Mouse (Mus musculus): ENCODE results near the gene Mad1l1. TPM values are rescaled to one million over a fixed set of nuclear protein-coding genes. Genes with fewer than 3 reads are reported as not detected.

The Mad1l1 gene
- total and polyA plus RNA-seq, 2 experiments = 6.7 to 14.4 TPM

GRCm38 (mm10) chr5:140034300-140035024, 286.9 kb downstream of the Mad1l1 start:
- no peak overlapping the region for H3K9ac ChIP-seq (ENCODE audit: low read depth, low read length)
- H3K36me3 ChIP-seq (ENCODE audit: control insufficient read depth, insufficient read depth, low read length) = no peaks in the 10 kb centered on the region
- H3K27ac ChIP-seq (replicated peaks; ENCODE audit: insufficient read depth, low read depth, low read length) = no peak overlapping the region
- WGBS = 53% methylated on average over 5 of the region's 5 CpGs
- no peaks in the 10 kb centered on the region for H3K4me1 ChIP-seq (ENCODE audit: control insufficient read depth, insufficient read depth, low read length)
- H3K79me2 ChIP-seq (ENCODE audit: control insufficient read depth, insufficient read depth, low read length) = no peaks in the 10 kb centered on the region
- no peaks in the 10 kb centered on the region for H3K27me3 ChIP-seq (ENCODE audit: control insufficient read depth, insufficient read depth, low read length)
- no peak overlapping the region for H3K4me3 ChIP-seq (ENCODE audit: insufficient read depth, low read depth, low read length)
- TF ChIP-seq CTCF (IDR thresholded peaks at IDR 0.05; ENCODE audit: low read depth, low read length) (no peak), POLR2A (IDR thresholded peaks at IDR 0.05; ENCODE audit: extremely low read depth, insufficient read depth, low read length) (no peak)
- DNase-seq (ENCODE audit: extremely low read depth, low read depth, low spot score) = peak; percentile 5

GRCm38 (mm10) chr5:140026366-140026765, 295.0 kb downstream of the Mad1l1 start:
- DNase-seq (ENCODE audit: extremely low read depth, low read depth, low spot score) = no peak
- no peak for TF ChIP-seq POLR2A (IDR thresholded peaks at IDR 0.05; ENCODE audit: extremely low read depth, insufficient read depth, low read length)
- no peak for TF ChIP-seq CTCF (IDR thresholded peaks at IDR 0.05; ENCODE audit: low read depth, low read length)
- H3K9ac ChIP-seq (ENCODE audit: low read depth, low read length) = no peak overlapping the region
- H3K4me3 ChIP-seq (ENCODE audit: insufficient read depth, low read depth, low read length) = no peak overlapping the region
- 96% methylated on average over 4 of the region's 4 CpGs for WGBS
- H3K27me3 ChIP-seq (ENCODE audit: control insufficient read depth, insufficient read depth, low read length) = no peaks in the 10 kb centered on the region
- no peaks in the 10 kb centered on the region for H3K79me2 ChIP-seq (ENCODE audit: control insufficient read depth, insufficient read depth, low read length)
- H3K36me3 ChIP-seq (ENCODE audit: control insufficient read depth, insufficient read depth, low read length) = no peaks in the 10 kb centered on the region
- H3K27ac ChIP-seq (replicated peaks; ENCODE audit: insufficient read depth, low read depth, low read length) = no peak overlapping the region
- H3K4me1 ChIP-seq (ENCODE audit: control insufficient read depth, insufficient read depth, low read length) = peaks cover 10% of the 10 kb centered on the region

- Histone ChIP-seq H3K9ac (ENCODE audit: low read depth, low read length) (no peak overlapping the region), H3K79me2 (ENCODE audit: control insufficient read depth, insufficient read depth, low read length) (no peaks in the 10 kb centered on the region), H3K4me1 (ENCODE audit: control insufficient read depth, insufficient read depth, low read length) (peaks cover 10% of the 10 kb centered on the region), H3K27ac (replicated peaks; ENCODE audit: insufficient read depth, low read depth, low read length) (no peak overlapping the region), H3K4me3 (ENCODE audit: insufficient read depth, low read depth, low read length) (no peak overlapping the region), H3K36me3 (ENCODE audit: control insufficient read depth, insufficient read depth, low read length) (no peaks in the 10 kb centered on the region), H3K27me3 (ENCODE audit: control insufficient read depth, insufficient read depth, low read length) (no peaks in the 10 kb centered on the region)
- 24% methylated on average over 2 of the region's 2 CpGs for WGBS
- TF ChIP-seq CTCF (IDR thresholded peaks at IDR 0.05; ENCODE audit: low read depth, low read length) (no peak), POLR2A (IDR thresholded peaks at IDR 0.05; ENCODE audit: extremely low read depth, insufficient read depth, low read length) (no peak)
- peak; percentile 86 for DNase-seq (ENCODE audit: extremely low read depth, low read depth, low spot score)
These were observed 296.1 kb downstream of the Mad1l1 start for GRCm38 (mm10) chr5:140025301-140025700.

DNA sequence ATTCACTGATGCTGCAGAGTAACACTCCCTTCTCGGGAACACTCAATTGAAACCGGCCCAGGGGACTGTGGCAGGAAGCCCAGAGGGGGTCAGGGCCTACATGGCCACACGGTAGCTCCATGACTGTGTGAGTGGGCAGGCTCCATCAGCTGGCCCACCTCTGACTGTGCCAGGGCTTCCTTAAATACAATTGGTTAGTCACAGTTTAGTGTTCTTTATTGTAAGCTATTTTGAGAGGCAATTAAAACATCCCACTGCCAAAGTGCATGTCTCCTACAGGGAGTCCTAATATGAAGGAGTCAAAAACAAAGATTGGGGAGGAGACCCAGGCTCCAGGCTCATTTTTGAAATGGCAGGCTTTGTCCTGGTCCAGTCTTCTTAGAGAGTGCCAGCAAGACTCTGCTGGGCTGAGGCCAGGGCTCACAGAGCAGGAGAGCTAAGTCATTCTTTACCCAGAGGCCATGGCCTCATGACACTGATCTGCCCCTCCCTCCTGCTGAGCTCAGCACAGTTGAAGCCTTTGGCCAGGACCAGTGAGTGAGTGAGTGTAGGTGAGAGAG, 297.3 kb downstream of the Mad1l1 start:
- no peak overlapping the region for H3K4me3 ChIP-seq (ENCODE audit: insufficient read depth, low read depth, low read length)
- WGBS = 73% methylated on average over 3 of the region's 3 CpGs
- H3K27ac ChIP-seq (replicated peaks; ENCODE audit: insufficient read depth, low read depth, low read length) = no peak overlapping the region
- no peaks in the 10 kb centered on the region for H3K27me3 ChIP-seq (ENCODE audit: control insufficient read depth, insufficient read depth, low read length)
- H3K4me1 ChIP-seq (ENCODE audit: control insufficient read depth, insufficient read depth, low read length) = peaks cover 10% of the 10 kb centered on the region
- no peak overlapping the region for H3K9ac ChIP-seq (ENCODE audit: low read depth, low read length)
- no peaks in the 10 kb centered on the region for H3K36me3 ChIP-seq (ENCODE audit: control insufficient read depth, insufficient read depth, low read length)
- TF ChIP-seq POLR2A (IDR thresholded peaks at IDR 0.05; ENCODE audit: extremely low read depth, insufficient read depth, low read length) = no peak
- no peaks in the 10 kb centered on the region; the same call in 1 of the 2 replicates for H3K79me2 ChIP-seq (ENCODE audit: control insufficient read depth, insufficient read depth, low read length)
- DNase-seq (ENCODE audit: extremely low read depth, low read depth, low spot score) = peak; percentile 92

DNA sequence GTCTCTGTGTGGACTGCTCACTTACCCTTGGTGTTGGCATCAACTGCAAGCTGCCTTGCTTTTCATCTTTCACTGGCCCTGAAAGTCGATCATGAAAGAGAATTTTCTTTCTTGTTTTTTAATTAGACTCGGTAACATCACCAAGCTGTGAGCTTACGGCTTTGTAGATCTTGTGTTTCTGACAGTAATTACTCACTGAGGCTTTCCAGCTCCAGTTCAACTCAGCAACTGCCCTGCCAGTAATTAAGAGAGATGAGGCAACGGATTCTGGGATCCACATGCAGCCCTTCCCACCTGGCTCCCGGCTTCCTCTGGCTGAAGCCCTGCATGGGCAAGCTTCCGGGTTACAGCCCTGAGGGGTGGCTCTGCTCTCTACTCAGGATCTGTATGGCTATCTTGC, 298.5 kb downstream of the Mad1l1 start:
- no peak for DNase-seq (ENCODE audit: extremely low read depth, low read depth, low spot score)
- no peak for TF ChIP-seq CTCF (IDR thresholded peaks at IDR 0.05; ENCODE audit: low read depth, low read length)
- TF ChIP-seq POLR2A (IDR thresholded peaks at IDR 0.05; ENCODE audit: extremely low read depth, insufficient read depth, low read length) = no peak
- Histone ChIP-seq H3K27ac (replicated peaks; ENCODE audit: insufficient read depth, low read depth, low read length) (no peak overlapping the region), H3K4me1 (ENCODE audit: control insufficient read depth, insufficient read depth, low read length) (peaks cover 10% of the 10 kb centered on the region), H3K79me2 (ENCODE audit: control insufficient read depth, insufficient read depth, low read length) (no peaks in the 10 kb centered on the region; the same call in 1 of the 2 replicates), H3K4me3 (ENCODE audit: insufficient read depth, low read depth, low read length) (no peak overlapping the region), H3K9ac (ENCODE audit: low read depth, low read length) (no peak overlapping the region), H3K27me3 (ENCODE audit: control insufficient read depth, insufficient read depth, low read length) (no peaks in the 10 kb centered on the region), H3K36me3 (ENCODE audit: control insufficient read depth, insufficient read depth, low read length) (no peaks in the 10 kb centered on the region)
- WGBS = 96% methylated on average over 6 of the region's 6 CpGs

- TF ChIP-seq CTCF (IDR thresholded peaks at IDR 0.05; ENCODE audit: low read depth, low read length) (no peak), POLR2A (IDR thresholded peaks at IDR 0.05; ENCODE audit: extremely low read depth, insufficient read depth, low read length) (no peak)
- no peak overlapping the region for H3K27ac ChIP-seq (replicated peaks; ENCODE audit: insufficient read depth, low read depth, low read length)
- 89% methylated on average over 10 of the region's 10 CpGs for WGBS
- no peak for DNase-seq (ENCODE audit: extremely low read depth, low read depth, low spot score)
- H3K27me3 ChIP-seq (ENCODE audit: control insufficient read depth, insufficient read depth, low read length) = no peaks in the 10 kb centered on the region
- no peak overlapping the region for H3K4me3 ChIP-seq (ENCODE audit: insufficient read depth, low read depth, low read length)
- no peak overlapping the region for H3K9ac ChIP-seq (ENCODE audit: low read depth, low read length)
- no peaks in the 10 kb centered on the region; the same call in 1 of the 2 replicates for H3K79me2 ChIP-seq (ENCODE audit: control insufficient read depth, insufficient read depth, low read length)
- H3K4me1 ChIP-seq (ENCODE audit: control insufficient read depth, insufficient read depth, low read length) = peaks cover 10% of the 10 kb centered on the region
- H3K36me3 ChIP-seq (ENCODE audit: control insufficient read depth, insufficient read depth, low read length) = no peaks in the 10 kb centered on the region
These were observed 299.6 kb downstream of the Mad1l1 start for GRCm38 (mm10) chr5:140021755-140022154.

All from liver, adult 2 months (tissue).